Mouse (Mus musculus): ENCODE results near the gene Nmrk1.
"Not testable (repeated sequence)": the region's sequence is repeated elsewhere in the genome, so short reads cannot be mapped to it uniquely, and the experiment has no call there.

The Nmrk1 gene

DNA sequence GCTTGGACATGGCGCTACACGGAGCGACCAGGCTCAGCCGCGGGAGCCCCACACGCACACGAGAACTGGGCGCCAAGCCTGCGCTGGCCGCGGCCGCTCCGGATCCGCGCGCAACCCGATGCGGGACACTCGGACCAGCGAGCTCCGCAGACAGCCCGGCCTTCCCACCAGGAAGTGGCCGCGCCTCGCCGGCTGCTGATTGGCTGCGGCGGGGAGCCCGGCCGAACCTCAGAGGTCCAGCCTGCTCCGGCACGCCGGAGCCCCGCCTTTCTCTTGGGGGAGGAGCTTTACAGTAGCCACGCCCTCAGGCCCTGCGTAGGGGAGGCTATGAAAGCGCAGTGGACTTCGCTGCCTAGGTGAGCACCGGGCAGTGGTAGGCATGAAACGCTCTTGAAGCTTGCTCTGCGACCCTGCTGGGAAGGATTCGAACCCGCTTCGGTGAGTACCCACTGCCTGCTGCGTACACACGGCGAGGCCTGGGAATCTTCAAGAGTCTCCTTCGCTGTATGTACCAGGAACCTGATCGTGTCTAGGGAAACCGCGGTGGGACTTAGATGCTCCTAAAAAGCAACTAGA, at the start of gene Nmrk1, which contains the start of gene Ostf1:
Gene Nmrk1 (plus strand): TSS at position 307 of the 576 bp plus-strand sequence.
Gene Ostf1 (minus strand): TSS at position 180 of the 576 bp plus-strand sequence.
- peak; percentile 96 for DNase-seq (ENCODE audit: low spot score)

DNA sequence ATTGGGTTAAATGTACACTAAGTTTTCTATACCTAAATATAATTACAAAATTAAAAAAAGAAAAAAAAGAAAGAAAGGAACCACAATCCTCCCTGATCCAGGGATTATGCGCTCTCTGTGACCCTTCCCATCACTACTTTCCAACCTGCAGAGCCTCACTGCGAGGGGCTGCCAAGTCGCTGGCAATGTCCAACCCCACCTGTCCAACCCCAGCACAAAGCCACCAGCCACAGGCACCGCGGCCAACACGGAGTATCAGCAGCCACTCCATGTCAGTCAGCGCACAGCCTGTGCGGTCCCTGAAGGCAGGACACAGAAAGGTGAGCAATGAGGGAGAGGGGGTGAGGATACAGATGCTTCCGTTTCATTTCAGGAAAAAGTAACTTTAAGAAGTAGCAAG, 49.5 kb upstream of the Nmrk1 start:
- no peak for DNase-seq (ENCODE audit: low spot score)

DNA sequence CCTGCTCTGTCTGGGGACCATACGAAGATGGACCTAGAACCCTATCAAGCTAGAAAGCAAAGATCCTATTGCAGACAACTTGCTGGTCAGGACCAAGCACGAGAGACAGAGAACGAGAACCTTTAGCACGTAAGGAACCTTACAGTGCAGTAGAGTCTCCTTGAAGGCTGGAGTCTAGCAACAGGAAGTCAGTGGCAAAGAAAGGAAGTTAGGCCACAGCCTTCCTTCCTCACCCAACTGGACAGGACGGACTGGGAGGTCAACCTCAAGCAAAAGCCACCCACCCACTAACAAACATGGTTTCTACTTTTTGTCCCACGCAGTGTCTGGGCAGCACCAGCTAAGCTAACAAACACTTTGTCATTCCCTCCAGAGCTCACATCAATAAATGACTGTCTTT, 48.9 kb upstream of the Nmrk1 start:
- no peak for DNase-seq (ENCODE audit: low spot score)

DNA sequence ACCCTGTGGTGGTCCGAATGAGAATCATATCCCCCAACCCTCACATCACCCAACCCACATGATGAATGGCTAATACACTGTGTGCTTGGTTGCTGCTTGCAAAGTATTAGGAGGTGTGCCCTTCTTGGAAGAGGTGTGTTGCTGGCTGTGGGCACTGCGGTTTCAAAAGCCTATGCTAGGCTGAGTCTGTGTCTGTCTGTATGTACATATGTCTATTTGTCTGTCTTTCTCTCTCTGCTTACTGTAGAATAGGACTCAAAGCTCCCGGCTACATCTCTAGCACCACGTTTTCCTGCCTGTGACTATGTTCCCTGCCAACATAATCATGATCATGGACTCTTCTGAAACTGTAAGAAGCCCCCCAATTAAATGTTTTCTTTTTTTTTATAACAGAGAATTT, 48.0 kb upstream of the Nmrk1 start:
- no peak for DNase-seq (ENCODE audit: low spot score)

DNA sequence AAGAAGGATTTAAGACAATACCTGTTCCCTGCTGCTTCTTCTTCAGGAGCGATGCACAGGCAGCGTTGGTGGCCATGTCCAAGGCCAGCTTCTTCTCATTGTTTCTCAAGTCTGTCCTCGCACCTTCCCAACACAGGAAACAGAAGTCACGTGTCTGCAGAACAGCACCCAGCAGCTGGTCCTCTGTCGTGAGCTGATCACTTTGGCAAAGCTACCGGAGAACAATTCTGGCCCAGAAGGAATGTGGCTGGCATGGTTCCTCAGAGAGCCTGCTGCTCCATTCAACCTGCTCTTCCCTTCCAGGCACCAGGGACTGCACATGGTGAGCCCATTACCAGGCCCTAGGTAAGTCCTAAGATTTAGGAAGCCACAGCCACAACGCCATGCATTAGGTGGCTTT, 47.1 kb upstream of the Nmrk1 start:
- no peak for DNase-seq (ENCODE audit: low spot score)

DNA sequence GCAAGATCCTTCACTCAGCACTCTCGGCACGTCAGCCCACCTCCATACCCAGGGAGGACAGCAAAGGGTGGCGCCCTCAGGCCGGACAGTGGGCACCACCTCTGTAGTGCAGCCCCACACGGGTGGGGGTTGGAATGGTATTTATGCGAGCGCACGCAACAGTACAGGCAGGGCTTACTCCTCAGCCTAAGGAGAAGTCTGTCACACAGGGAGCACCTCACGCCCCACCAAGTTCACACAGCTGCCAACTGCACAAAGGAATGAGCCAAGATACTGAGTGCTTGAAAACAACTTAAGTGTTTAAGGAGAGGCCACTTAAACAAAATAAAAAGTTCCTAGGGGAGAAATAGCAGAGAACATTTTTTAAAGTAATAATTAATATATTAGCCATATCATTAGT, 44.6 kb upstream of the Nmrk1 start:
- no peak for DNase-seq (ENCODE audit: low spot score)

DNA sequence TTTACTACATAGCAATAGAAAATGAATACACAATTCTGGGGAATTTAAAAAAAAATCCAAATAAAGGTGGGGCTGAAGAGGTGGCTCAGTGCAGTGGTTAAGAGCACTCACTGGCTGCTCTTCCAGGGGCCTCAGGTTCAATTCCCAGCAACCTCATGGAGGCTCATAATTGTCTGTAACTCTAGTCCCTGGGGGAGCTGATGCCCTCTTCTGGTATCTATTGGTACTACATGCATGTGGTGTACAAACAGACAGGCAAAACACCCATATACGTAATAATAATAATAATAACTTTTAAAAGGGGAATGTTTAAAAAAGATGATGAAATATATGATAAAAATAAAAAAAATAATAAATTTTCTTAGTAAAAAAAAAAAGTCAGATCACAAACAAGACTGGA, 43.5 kb upstream of the Nmrk1 start:
- DNase-seq (ENCODE audit: low spot score): no peak

DNA sequence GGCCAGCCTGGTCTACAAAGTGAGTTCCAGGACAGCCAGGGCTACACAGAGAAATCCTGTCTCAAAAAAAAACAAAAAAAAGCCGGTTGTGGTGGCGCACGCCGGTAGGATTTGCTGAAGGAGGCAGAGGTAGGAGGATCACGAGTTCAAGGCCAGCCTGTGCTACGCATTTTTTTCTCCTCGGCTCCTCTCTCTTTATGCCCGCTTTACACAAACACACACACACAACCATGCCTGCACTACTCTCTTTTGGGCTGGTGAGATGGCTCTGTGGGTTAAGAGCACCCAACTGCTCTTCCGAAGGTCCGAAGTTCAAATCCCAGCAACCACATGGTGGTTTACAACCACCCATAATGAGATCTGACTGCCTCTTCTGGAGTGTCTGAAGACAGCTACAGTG, 42.9 kb upstream of the Nmrk1 start:
- DNase-seq (ENCODE audit: low spot score): not testable (repeated sequence)

DNA sequence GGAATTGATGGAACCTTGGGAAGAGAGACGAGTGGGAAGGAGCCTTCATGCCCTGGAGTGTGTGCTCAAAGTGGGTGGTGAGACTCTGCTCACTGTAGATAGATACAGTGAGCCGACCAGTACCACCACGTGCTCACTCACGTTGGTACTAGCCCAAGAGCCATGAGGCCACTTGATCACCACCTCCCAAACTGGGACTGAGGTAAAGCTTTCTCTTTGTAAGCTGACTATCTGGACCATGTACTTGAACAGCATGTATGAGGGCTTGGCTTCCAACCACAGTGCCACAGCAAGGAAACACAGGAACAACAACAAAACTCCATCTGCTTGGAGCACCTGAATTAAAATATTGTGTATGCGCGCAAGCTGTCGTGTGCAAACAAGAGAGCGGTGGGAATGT, 42.5 kb upstream of the Nmrk1 start:
- no peak for DNase-seq (ENCODE audit: low spot score)

DNA sequence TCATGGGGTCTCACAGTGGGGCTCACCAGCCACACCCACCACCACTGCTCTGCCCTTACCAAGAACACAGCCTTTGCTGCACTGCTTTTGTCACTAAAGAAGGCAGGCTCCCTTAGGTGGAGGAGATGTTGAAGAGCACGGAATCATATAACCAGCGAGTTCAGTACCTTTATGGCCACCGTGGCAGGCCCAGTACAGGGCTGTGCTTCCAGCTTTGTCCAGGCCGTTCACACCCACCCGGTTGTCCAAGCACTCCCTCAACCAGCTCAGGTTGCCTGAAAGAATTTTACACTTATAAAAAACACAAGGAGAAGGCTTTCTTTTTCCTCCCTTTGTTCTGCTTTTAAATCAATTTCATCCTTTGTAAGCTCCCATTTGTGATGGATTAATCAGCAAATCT, 41.5 kb upstream of the Nmrk1 start:
- no peak for DNase-seq (ENCODE audit: low spot score)

DNA sequence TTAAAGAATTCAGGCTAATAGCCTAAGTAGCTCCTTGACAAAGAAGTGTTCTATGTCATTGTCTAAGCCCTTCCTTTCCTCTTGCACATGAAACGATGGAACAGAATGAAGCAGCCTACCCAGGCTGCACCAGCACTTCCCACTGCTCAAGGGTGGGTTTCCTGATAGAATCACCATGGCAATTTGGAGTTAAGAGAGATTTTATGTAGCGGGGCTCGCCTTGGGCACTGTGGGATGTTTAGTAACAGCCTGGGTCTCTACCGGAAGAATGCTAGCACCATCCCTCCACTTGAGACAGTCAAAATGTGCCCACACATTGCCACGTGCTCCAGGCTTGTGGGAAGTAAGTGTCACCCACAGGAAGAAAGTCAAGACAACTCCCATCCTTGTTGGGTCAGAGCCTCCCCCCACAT, 40.8 kb upstream of the Nmrk1 start:
- DNase-seq (ENCODE audit: low spot score): no peak

DNA sequence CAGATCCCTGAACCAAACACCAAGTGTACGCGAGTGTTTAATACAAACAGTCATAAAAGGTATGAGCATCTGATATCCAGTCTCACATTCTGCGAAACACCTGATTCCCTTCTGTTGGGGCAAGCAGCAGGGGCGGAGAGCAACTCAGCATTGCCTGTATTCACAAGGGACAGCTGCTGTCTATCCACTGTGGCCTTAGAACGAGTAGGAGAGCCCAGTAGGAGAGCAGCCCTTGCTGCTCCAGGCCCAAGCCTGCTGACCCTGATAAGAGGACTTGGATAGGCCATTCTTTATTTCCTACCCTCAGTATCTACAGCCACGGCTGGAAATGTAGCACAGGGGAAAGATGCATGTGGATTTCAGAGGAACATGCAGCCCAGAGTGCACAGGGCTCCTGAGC, 38.8 kb upstream of the Nmrk1 start:
- DNase-seq (ENCODE audit: low spot score): no peak

DNA sequence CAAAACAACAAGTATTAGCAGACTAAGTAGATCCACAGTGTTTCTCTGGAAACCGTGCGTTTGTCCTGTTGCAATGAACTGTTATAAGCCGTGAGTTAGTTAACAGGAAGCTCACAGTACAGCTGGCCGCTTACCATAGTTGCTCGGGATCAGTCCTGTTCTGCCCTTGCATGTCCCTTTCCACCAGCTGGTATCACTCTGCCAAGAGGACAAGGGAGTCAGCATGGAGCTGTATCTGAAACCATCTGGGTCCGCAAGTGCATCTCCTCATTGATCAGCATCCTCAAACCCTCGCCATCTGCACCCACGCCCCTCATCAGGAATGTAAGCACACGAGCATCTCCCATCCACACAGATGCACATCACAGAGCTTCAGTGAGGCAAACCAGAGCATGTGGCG, 38.0 kb upstream of the Nmrk1 start:
- no peak for DNase-seq (ENCODE audit: low spot score)

DNA sequence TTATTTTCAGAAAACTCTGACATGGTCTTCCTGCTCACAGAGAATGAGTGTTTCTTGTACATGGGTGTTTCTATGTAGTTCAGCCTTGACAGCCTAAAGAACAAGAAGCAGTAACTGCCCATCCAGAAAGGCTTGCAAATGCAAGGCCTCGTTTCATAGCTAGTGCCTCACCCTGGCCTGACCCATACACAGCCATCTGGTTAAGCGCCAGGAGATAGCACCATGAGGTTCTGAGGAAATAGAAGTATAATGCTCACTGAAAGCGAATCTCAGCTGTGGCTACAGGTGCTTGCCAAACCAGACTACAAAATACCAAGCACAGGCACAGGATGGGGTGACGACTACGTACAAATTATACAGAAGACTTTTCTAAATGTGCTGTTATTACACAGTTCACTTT, 34.9 kb upstream of the Nmrk1 start:
- no peak for DNase-seq (ENCODE audit: low spot score)

DNA sequence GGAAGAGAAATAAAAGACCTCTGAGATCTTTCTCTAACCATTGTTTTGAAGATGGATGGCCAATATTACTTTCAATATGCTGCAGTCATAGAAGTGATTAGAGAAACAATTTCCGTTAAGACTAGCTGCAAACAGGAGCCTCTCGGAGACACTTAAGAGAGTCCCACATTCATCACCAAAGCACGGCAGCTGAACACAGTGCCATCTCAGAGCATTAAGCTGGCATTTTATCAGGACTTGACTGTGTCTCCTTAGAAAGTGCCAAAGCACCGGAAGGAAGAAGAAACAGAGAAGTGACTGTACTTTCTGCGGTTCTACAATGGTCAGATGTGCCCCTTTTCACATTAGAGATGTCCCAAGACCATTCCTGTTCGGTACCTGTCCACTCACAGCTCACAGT, 34.0 kb upstream of the Nmrk1 start:
- no peak for DNase-seq (ENCODE audit: low spot score)

DNA sequence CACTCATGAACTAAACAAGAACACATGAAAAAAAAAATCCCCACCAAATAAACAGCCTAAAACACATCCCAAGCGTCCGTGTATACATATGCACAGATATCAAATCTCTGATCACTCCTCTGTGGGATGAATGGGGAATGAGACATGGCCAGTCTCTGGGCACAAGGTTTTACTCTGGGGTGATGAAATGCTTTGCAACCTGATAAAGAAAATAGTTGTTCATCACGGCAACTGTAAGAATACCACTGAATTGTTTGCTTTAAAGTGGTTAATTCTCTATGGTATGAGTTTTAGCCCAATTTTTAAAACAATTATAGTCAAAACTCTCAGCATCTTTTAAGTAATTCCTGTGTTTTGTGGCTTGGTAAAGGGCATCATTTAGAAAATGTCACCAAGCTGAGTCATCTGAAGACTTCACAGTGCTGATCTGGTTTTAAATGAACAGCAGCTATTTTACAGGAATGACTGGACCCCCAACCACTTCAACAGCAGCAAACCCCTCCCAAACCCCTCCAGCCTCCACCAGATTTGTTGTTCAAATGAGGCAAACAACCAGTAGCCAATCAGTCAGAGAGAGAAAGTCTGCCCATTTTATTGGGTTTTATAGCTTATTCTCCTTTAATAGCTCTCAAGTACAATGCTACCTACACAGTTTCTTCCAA, 33.4 kb upstream of the Nmrk1 start:
- no peak for DNase-seq (ENCODE audit: low spot score)

DNA sequence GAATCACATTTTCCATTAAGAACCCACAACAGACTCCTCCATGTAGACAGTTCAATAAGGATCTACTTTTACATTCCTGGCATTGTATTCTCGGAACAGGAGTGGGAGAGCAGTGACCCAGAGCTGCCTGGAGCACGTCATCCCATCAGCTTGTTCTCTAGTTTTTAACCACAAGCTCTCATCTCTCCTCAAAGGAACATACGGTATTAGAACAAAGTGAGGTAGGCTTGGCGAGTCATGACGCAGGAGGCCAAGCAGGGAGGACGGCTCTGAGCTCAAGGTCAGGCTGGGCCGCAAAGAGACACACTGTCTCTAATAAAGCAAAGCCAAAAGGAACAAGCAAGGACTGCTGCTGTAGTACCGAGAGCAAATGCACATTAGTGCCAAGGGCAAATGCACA, 32.7 kb upstream of the Nmrk1 start:
- DNase-seq (ENCODE audit: low spot score): no peak

DNA sequence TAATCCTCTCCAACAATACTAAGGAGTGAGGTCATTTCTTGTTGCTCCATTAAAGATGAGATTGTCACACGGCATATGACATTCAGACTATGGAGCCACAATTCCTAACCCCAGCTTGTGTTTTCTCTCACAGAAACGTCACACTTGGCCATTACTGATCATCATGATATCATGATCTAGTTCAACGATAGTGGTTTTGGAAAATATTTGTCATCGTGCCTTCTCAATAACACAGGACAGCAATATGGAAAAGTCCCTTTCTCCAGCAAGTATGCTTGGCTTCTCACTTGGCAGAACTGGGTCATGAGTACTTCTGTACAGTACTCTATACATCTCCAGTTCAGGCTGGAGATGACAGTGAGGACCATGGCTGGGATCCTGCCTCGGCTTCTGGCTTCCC, 32.1 kb upstream of the Nmrk1 start:
- no peak for DNase-seq (ENCODE audit: low spot score)

DNA sequence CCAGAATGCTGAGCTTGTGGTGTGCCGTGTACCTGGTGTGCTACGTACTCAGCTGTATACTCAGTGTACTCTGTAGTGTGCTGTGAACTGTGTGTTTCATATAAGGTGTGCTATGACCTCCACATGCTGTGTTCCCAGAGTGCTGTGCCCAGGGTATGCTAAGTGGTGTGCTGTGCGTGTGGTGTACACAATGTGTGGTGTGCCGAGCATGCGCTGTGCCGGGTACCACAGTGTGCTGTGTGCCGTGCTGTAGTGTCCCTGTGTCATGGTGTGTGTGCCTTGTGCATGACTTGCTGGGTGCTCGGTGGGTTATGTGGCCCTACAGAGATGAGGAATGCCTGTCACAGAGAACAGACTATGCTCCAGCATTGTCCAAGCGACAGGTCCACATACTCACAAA, 31.1 kb upstream of the Nmrk1 start:
- no peak for DNase-seq (ENCODE audit: low spot score)

DNA sequence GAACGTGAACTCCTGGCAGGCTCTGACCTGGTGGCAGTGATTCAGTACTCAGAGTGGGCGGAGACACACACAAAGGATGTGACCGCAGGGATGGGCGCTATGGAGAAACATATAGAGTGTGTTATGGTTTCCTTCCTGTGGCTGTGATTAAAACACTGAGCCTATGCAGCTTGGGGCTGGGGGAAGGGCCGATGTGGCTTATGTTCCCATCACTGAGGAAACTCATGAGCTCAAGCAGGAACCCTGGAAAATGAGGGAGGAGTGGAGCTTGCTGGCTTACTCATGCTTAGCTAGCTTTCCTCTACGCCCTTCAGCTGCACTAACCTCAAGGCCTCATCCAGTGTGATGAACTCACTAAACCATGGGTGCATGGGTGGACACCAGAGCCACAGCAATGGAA, 28.7 kb upstream of the Nmrk1 start:
- no peak for DNase-seq (ENCODE audit: low spot score)

DNA sequence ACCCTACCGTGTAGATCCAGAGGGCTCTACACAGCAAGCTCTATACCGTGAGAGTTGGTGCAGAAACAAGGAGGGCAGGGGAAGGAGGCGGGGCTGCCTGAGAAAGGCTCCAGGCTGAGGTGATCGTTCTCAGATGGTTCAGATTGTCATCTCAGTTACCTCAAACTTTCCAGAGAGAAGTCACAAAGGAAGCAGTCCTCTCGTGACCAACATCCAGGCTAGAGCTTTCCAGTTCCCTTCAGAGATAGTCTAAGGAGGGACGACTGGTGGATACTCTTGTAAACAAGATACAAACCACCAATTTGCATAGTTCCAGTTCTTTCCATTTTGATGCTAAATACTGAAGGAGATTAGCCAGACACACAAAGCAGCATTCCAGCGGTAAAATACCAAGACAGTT, 23.8 kb upstream of the Nmrk1 start:
- DNase-seq (ENCODE audit: low spot score): no peak

DNA sequence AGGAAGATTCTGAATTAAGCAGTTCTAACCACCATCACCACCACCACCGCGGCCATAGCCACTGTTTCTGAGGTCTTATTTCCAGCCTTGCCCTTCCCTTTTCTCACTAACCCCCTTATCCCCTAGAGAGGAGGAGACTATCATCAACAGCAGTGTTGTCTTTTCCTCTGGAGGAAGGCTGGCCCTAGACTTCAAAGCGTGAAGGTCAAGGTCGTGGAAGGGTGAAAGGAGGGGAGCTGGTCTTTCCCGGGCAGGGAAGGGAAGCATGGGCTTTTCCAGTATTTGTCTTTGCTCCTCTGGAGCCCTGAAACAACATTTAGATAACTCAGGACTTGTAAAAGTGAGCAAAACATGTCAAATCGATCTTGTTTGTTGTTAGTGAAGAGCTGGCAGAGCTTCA, 22.8 kb upstream of the Nmrk1 start:
- no peak for DNase-seq (ENCODE audit: low spot score)

DNA sequence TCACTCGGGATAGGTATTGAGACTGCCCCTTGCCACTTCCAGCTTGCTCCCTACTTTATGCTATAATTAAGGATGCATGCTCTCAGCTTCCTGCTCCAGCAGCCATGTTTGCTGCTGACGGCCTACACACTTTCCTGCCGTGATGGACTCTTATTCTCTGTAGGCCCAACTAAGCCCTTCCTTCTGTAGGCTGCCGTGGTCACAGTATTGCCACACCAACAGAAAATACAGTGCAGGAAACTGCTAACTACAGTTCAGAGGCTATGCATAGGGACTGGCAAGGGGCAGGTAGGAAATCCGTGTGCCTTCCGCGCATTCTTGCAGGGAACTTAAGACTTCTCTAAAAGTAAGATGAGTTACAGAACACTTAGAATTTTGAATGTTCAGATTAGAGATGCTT, 17.4 kb upstream of the Nmrk1 start:
- DNase-seq (ENCODE audit: low spot score): no peak

DNA sequence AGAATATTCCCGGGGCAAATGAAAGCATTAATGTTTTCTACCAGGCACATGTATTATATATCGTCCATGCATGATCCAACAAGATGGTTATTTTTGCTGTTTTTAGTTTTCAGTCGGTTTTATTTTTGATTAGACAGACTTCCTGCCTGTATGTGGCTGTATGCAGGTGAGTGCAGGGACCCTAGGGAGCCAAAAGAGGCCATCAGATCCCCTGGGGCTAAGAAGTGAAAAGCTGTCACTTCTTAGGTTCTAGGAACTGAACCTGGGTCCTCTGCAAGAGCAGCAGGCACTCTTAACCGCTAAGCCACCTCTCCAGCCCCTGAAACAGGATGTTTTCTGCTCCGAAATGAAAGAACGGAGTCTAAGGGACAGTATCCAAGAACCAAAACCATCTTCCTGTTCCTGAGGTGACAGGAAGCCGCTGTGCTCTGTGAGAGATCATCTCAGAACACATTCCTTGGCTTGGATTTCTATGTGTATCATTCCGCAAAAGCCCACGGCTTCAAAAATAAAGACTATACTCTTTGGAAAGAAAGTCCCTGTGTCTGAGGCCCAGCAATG, 16.0 kb upstream of the Nmrk1 start:
- DNase-seq (ENCODE audit: low spot score): no peak
